Mouse (Mus musculus): Measurements from ENCODE around the gene Nusap1.
A peak's percentile ranks its signal among the peaks of the same experiment; 100 is the strongest.
"Not testable (repeated sequence)": the region's sequence is repeated elsewhere in the genome, so short reads cannot be mapped to it uniquely, and the experiment has no call there.

The Nusap1 gene

GRCm38 (mm10) chr2:119662220-119663182 is 44.4 kb downstream of the Nusap1 start, which contains the start of gene Ndufaf1:
Ndufaf1 (minus strand) TSS chr2:119662827.
- peak; percentile 82 to 88 for DNase-seq

GRCm38 (mm10) chr2:119665744-119666143 is 47.6 kb downstream of the Nusap1 start:
- DNase-seq, result not testable (repeated sequence)

- DNase-seq, result peak in 1 of 2 experiments; percentile 9
Measured at GRCm38 (mm10) chr2:119669010-119669409, 50.9 kb downstream of the Nusap1 start.

GRCm38 (mm10) chr2:119674525-119675214 is 56.6 kb downstream of the Nusap1 start, which contains the start of gene Rtf1:
Rtf1 (plus strand) TSS chr2:119675068.
- DNase-seq, result peak; percentile 97 to 98

GRCm38 (mm10) chr2:119675215-119675784 is 57.2 kb downstream of the Nusap1 start:
- no peak for DNase-seq

GRCm38 (mm10) chr2:119675831-119676230 is 57.7 kb downstream of the Nusap1 start:
- no peak for DNase-seq

GRCm38 (mm10) chr2:119683706-119684105 is 65.6 kb downstream of the Nusap1 start:
- no peak for DNase-seq

GRCm38 (mm10) chr2:119692003-119692701 is 74.1 kb downstream of the Nusap1 start:
- peak; percentile 62 to 74 for DNase-seq

- DNase-seq, result no peak
Measured at GRCm38 (mm10) chr2:119694826-119695225, 76.7 kb downstream of the Nusap1 start.

- DNase-seq, result no peak
Measured at GRCm38 (mm10) chr2:119696111-119696510, 78.0 kb downstream of the Nusap1 start.

- no peak for DNase-seq
Measured at GRCm38 (mm10) chr2:119698472-119698871, 80.4 kb downstream of the Nusap1 start.

- no peak for DNase-seq
Measured at GRCm38 (mm10) chr2:119699962-119700361, 81.9 kb downstream of the Nusap1 start.

Data from lung, postnatal 4 days (tissue).